Mouse (Mus musculus) lung, postnatal 4 days (tissue): ENCODE results near the gene Gm44596.

Source experiments
- DNase-seq, 2 experiments: peaks; one replicate each; pipeline ENCODE4 v3.0.0; 2021

Gm44596 gene

GRCm38 (mm10) chr6:128375192-128375591 is at the start of gene Gm44596, which contains the start of gene Tex52:
TSS of gene Gm44596 (plus strand) at chr6:128375503.
TSS of gene Tex52 (plus strand) at chr6:128375456.
- DNase-seq: peak; percentile 27 to 49

- DNase-seq: peak; percentile 61 to 85
Measured at GRCm38 (mm10) chr6:128334397-128335124, 40.7 kb upstream of the Gm44596 start.

- no peak for DNase-seq
Measured at GRCm38 (mm10) chr6:128337467-128337866, 37.8 kb upstream of the Gm44596 start.

GRCm38 (mm10) chr6:128338876-128339275 is 36.4 kb upstream of the Gm44596 start:
- peak in 1 of 2 experiments; percentile 49 for DNase-seq

GRCm38 (mm10) chr6:128341956-128342723 is 33.2 kb upstream of the Gm44596 start:
- DNase-seq: no peak

- no peak for DNase-seq
Measured at GRCm38 (mm10) chr6:128345623-128346022, 29.7 kb upstream of the Gm44596 start.

GRCm38 (mm10) chr6:128346782-128347181 is 28.5 kb upstream of the Gm44596 start:
- DNase-seq: no peak

- DNase-seq: peak in 1 of 2 experiments; percentile 18
Measured at GRCm38 (mm10) chr6:128349711-128350110, 25.6 kb upstream of the Gm44596 start.

GRCm38 (mm10) chr6:128354140-128354539 is 21.2 kb upstream of the Gm44596 start:
- DNase-seq: no peak

GRCm38 (mm10) chr6:128355201-128355681 is 20.1 kb upstream of the Gm44596 start:
- DNase-seq: peak; percentile 45 to 51

- peak; percentile 96 for DNase-seq
Measured at GRCm38 (mm10) chr6:128355726-128356416, 19.4 kb upstream of the Gm44596 start, which contains the start of gene Tulp3. TSS of gene Tulp3 (minus strand) at chr6:128355851.

- peak; percentile 55 to 79 for DNase-seq
Measured at GRCm38 (mm10) chr6:128358999-128359398, 16.3 kb upstream of the Gm44596 start.

- no peak for DNase-seq
Measured at GRCm38 (mm10) chr6:128361901-128362300, 13.4 kb upstream of the Gm44596 start.

GRCm38 (mm10) chr6:128362381-128363006 is 12.8 kb upstream of the Gm44596 start, which contains the start of the genes Rhno1 and Foxm1:
TSS of gene Rhno1 (minus strand) at chr6:128362911.
TSS of gene Foxm1 (plus strand) at chr6:128362967.
- peak; percentile 88 to 91 for DNase-seq

- DNase-seq: no peak
Measured at GRCm38 (mm10) chr6:128363007-128363825, 12.1 kb upstream of the Gm44596 start.

GRCm38 (mm10) chr6:128364721-128365120 is 10.6 kb upstream of the Gm44596 start:
- no peak for DNase-seq

GRCm38 (mm10) chr6:128366466-128366865 is 8.8 kb upstream of the Gm44596 start:
- DNase-seq: no peak

- DNase-seq: no peak
Measured at GRCm38 (mm10) chr6:128370040-128370439, 5.3 kb upstream of the Gm44596 start.

GRCm38 (mm10) chr6:128376371-128377085 is 1.2 kb downstream of the Gm44596 start:
- no peak for DNase-seq

GRCm38 (mm10) chr6:128379636-128380035 is 4.3 kb downstream of the Gm44596 start:
- DNase-seq: no peak
